Mouse (Mus musculus) naive thymus-derived CD4-positive, alpha-beta T cell, adult 2 months (primary cell): ENCODE data around the gene Jph2.
"Not testable (repeated sequence)": the region's sequence is repeated elsewhere in the genome, so short reads cannot be mapped to it uniquely, and the experiment has no call there.

Experiments
- DNase-seq: peaks from one replicate; pipeline ENCODE4 v3.0.0-alpha.2; 2011; ENCODE audit warnings: low read depth

Jph2 gene

GRCm38 (mm10) chr2:163411344-163411743 is 13.6 kb upstream of the Jph2 start:
- not testable (repeated sequence) for DNase-seq

GRCm38 (mm10) chr2:163410211-163410610 is 12.4 kb upstream of the Jph2 start:
- no peak for DNase-seq

GRCm38 (mm10) chr2:163404037-163404815 is 6.4 kb upstream of the Jph2 start:
- peak; percentile 7 for DNase-seq

- DNase-seq, result peak; percentile 94
Measured at GRCm38 (mm10) chr2:163401221-163401620, 3.4 kb upstream of the Jph2 start.

DNA sequence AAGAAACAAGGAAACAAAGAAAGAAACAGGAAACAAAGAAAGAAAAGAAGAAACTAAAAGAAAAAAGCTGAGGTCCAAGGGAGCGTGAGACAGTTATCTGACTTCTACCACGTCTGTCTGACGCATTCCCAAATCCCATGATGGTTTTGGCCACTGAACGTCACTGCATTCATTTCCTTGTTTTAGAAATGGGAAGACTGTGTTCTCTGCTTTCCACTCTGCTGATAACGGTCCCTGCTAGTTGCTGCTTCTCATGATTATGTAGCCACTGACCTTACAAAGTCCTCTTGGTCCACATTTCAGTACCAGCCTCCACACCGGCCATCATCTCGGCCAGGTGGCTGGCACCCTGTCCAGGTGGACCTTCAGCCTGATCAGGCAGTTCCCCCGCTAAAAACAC is 1.4 kb upstream of the Jph2 start:
- no peak for DNase-seq

- DNase-seq, result no peak
Measured at GRCm38 (mm10) chr2:163398770-163399169, 977 bp upstream of the Jph2 start.

DNA sequence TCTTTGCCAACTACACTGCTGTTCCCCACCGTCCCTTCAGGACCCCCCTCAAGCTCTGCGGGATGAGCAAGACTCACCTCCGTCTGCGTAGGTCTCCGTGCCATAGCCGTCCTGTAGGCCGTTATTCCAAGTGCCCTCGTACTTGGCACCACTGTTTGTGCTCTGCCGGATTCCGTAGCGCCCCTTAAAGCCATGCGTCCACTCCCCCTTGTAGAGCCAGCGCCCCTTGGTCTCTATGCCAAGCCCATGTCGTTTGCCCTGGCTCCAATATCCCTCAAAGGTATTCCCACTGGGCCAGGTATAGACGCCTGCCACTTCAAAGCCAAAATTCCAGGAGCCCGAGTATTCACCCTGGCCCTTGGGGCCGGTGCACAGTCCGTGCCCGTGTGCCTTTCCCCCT is 722 bp downstream of the Jph2 start:
- no peak for DNase-seq

DNA sequence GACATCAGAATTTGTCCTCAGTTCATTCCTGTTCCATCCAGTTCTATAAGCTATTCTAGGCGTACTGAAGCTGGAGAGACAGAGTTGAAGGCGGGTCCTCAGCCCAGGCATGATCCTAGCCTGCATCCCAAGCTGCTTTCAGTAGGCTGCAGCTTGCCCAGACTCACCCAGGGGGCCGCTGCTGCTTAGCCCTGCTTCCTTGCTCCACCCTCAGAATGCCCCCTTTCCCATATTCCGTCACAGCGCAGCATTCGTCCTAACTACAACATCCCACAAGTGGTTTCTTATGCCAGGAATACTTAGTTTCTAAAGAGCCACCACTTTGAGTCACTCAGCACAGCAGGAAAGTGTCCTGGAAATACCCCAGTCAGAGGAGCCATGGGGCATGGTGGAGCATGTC is 2.8 kb downstream of the Jph2 start:
- DNase-seq, result no peak

GRCm38 (mm10) chr2:163393976-163394375 is 3.8 kb downstream of the Jph2 start:
- no peak for DNase-seq

DNA sequence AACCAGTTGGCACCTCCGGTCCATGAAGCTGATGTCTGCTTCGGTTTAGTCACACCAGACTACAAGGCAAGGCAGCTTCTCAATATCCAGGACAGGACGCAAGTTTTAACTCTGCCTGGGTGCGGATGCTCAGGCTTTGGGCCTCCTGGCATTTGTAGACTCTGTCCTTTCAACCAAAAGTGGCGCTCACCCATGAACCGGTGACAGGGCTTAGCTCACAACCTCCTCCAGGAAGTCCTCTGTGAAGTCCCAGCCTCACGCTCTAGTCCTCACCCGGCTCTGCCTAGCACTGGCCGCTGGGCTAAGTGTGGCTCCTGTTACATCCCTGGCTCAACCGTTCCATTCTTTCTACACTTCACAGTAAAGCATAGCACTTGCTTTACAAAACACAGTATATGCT is 4.6 kb downstream of the Jph2 start:
- DNase-seq, result no peak

GRCm38 (mm10) chr2:163392436-163392835 is 5.4 kb downstream of the Jph2 start:
- no peak for DNase-seq

GRCm38 (mm10) chr2:163386423-163387190 is 11.2 kb downstream of the Jph2 start:
- no peak for DNase-seq

GRCm38 (mm10) chr2:163385126-163385525 is 12.7 kb downstream of the Jph2 start:
- no peak for DNase-seq

DNA sequence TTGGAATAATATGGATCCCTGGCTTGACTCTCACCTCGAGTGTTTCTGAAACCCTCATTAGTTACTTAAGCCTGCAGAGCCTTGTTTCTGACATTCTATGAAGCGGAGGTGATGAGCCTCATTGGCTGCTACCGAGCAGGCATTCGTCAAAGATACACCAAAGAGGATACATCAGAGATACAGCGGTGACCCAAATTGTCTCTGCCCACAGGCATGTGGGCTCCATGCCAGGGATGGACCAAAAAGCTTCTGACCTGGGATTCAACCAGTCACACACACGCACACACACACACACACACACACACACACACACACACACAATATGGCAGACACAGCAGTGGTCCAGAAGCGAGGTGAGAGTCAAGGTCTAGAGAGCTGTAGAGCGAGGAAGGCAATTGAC is 16.5 kb downstream of the Jph2 start:
- no peak for DNase-seq

- no peak for DNase-seq
Measured at GRCm38 (mm10) chr2:163379366-163379765, 18.4 kb downstream of the Jph2 start.

GRCm38 (mm10) chr2:163376082-163376481 is 21.7 kb downstream of the Jph2 start:
- no peak for DNase-seq

DNA sequence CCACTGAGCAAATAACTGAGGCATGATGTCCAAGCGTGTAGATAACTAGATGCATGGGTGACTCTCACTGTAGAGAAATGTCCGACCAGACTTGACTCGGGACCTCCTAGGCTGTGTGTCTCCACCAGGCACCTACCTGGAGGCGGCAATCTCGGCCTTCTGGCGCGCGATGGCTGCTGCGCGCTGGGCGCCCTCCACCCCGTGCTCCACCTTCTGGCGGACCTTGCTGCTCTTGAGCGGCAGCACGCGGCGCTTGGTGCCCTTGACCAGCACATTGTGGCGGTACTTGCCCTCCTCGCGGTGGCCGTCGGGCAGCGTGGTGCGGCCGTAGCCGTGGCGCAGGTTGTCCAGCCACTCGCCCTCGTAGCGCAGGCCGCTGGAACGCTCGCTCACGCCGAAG is 22.3 kb downstream of the Jph2 start:
- DNase-seq, result no peak

- no peak for DNase-seq
Measured at GRCm38 (mm10) chr2:163372627-163373026, 25.2 kb downstream of the Jph2 start.

DNA sequence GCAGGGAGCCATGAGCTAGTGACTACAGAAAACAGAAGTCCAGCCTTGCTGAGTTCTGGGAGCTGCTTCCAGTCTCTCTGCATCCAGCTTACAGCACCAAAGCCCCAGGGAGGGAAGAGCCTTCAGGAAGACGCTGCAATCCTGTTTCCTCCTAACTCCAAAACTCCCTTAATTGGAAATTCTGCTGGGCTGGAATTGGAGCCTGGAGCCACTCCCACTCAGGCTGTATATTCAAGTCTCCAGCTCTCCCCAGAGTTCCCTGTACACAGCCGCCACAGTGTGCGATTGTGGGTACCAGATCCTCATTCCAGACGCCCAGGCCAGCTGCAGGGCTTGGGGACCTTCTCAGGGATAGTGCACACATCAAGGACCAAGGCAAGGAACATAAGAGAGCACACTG is 27.6 kb downstream of the Jph2 start:
- DNase-seq, result no peak

DNA sequence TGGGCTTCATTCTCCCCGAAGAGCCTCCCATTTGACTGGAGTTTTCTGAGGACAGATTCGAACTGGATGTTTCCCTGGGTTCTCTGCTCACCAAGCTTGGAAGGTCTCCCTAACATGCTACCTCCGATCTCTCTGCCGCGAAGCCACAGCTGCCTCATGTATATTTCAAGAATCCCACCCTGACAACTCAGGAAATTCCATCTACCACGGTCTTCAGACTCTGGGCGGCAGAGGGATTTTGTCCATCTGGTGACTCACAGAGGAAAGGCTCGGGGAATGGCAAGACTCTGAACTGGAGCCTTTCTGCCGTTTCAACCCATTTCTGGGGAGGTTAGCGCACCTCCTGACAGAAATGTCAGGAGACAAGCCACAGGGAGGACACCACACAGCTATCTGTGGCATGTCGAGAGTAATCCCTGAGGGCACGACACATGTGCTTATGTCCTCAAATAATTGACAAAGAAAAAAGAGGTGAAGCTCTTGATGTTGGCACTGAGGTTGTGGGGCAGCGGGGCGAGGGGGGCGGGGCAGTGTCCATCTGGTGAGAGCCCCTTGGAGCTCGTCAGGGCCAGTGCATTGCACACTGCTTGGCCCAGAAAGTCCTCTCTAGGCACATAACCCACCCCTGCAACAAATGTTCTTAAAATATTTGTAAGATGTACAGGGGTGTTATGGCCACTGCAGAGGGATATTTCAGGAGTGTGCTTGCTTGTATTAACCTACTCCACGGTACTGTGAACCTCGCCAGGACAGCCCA is 32.8 kb downstream of the Jph2 start:
- DNase-seq, result no peak

DNA sequence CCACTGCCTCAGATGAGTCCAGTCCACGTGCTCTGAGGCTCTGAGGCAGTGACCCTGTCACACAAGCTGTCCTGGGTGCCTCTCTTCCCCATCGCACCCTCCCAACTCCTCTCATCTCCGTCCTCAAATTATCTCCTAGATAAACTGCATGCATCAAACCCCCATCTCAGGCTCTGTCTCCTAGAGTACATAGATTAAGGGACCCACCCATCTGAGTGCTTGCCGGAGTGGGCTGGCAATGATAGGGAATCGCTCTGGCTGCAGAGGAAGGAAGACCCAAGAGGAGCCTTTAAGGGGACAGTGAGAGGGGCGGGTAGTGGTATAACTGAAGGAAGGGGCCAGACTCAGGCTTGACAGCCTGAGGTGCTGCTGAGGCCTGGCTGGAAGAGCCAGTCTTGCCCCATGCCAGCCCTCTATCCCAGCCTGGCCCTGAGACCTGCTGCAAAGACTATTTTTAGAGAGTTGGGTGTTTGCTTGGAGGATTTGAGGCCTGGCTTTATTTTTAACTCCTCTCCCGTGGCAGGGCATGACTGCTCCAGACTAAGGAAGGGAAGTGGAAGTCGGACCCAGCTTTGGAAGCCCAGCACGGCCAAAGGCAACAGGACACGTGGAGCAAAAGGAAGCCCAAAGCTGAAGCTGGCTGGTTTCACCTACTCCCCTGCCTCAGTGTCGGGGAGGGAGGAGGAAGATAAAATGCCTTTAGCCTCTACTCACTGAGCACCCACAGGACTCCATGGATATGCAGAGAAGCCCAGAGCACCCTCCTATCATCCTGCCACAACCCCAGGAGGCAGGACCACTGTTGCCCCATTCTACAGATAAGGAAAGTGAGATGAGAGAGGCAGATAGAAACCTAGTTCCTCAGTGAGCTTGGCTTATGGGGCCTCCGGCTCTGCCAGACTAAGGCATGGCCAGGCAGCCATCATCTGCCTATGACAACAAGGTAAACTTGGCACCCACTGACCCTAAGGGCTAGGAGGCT is 34.6 kb downstream of the Jph2 start:
- no peak for DNase-seq
